8 mouse cellular contexts compared by ENCODE assay signal in the genomic region with DNA sequence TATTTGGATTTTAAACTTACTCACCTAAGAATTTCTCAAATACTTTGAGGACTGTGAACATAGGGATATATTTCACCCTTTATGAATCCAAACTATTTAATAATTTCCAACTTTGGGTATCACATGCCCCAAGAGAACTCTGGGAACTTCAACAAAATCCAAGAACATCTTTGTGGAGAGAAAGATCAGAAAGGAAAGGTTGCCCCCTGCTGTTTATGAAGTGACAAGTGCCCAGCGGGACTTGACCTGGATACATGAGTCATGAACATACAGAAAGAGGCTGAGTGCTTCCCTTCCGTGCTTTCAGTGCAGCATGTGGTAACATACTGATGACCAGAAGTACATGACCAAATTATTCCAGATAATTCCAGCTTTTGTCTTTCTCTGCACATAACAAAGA.
DNase-seq lines count a peak whose midpoint lies in the region; ATAC-seq and TF ChIP-seq lines count a peak whose summit lies in the region.

No protein-coding gene starts in this region.

- H3K9ac ChIP-seq in heart, adult 2 months (ENCODE audit: low read depth, low read length), result no peak overlapping the region
- no peak overlapping the region for H3K9ac ChIP-seq in heart, embryonic 11.5 days (ENCODE audit: low read depth, low read length)
- H3K9ac ChIP-seq in limb, embryonic 11.5 days (ENCODE audit: low read length), result no peak overlapping the region
- H3K9ac ChIP-seq in stomach, embryonic 15.5 days, result no peak overlapping the region

- ATAC-seq in heart, embryonic 11.5 days (replicated peaks; ENCODE audit: insufficient number of reproducible peaks, low FRiP score, low TSS enrichment), result no peak
- no peak for ATAC-seq in limb, embryonic 11.5 days (ENCODE audit: insufficient number of reproducible peaks, low FRiP score, low TSS enrichment, low read depth)
- ATAC-seq in stomach, embryonic 15.5 days (ENCODE audit: insufficient read depth, low FRiP score, low read depth), result peak; percentile 39; the same call in 1 of the 2 replicates

- peaks cover 3% of the 10 kb centered on the region for H3K9me3 ChIP-seq in heart, embryonic 11.5 days (replicated peaks; ENCODE audit: control insufficient read depth, low read length)
- H3K9me3 ChIP-seq in limb, embryonic 11.5 days (ENCODE audit: control insufficient read depth, low read length), result no peaks in the 10 kb centered on the region
- H3K9me3 ChIP-seq in stomach, embryonic 15.5 days, result no peaks in the 10 kb centered on the region

- H3K27me3 ChIP-seq in heart, adult 2 months (ENCODE audit: control insufficient read depth, insufficient read depth, low read length), result no peaks in the 10 kb centered on the region
- H3K27me3 ChIP-seq in heart, embryonic 11.5 days (ENCODE audit: control insufficient read depth, insufficient read depth, low read length), result no peaks in the 10 kb centered on the region
- H3K27me3 ChIP-seq in limb, embryonic 11.5 days (ENCODE audit: control insufficient read depth, insufficient read depth, low read length), result no peaks in the 10 kb centered on the region
- no peaks in the 10 kb centered on the region for H3K27me3 ChIP-seq in stomach, embryonic 15.5 days (replicated peaks)

- H3K4me1 ChIP-seq in heart, adult 2 months (ENCODE audit: control insufficient read depth, insufficient read depth, low read length), result no peaks in the 10 kb centered on the region; the same call in 1 of the 2 replicates
- H3K4me1 ChIP-seq in heart, embryonic 11.5 days (ENCODE audit: control insufficient read depth, insufficient read depth, low read length), result no peaks in the 10 kb centered on the region
- H3K4me1 ChIP-seq in limb, embryonic 11.5 days (ENCODE audit: control insufficient read depth, insufficient read depth, low read length), result no peaks in the 10 kb centered on the region
- H3K4me1 ChIP-seq in stomach, embryonic 15.5 days, result no peaks in the 10 kb centered on the region

- intact Hi-C loops in heart, adult 2 months (cut with DNase I), result loop anchor here (1.0 to 10.0 kb wide), 4 partner anchors 125 to 881 kb away; a partner anchor contains a TSS
- intact Hi-C loops in heart, postnatal 14 days (cut with DNase I), result loop anchor here (2.0 to 10.0 kb wide), 3 partner anchors 123 to 881 kb away; a partner anchor contains a TSS

- H3K4me2 ChIP-seq in heart, embryonic 11.5 days, result no peak overlapping the region
- no peak overlapping the region for H3K4me2 ChIP-seq in limb, embryonic 11.5 days (ENCODE audit: low read depth, severe bottlenecking)
- H3K4me2 ChIP-seq in stomach, embryonic 15.5 days, result no peak overlapping the region

- no peak for TF ChIP-seq EP300 in heart, adult 2 months (IDR thresholded peaks at IDR 0.05; ENCODE audit: insufficient read depth, low read depth, low read length)

- H3K79me2 ChIP-seq in heart, adult 2 months (replicated peaks; ENCODE audit: control insufficient read depth, insufficient read depth, low read length), result no peaks in the 10 kb centered on the region

- 6% methylated on average over 2 of the region's 2 CpGs for WGBS in heart, adult 2 months
- 21% methylated on average over 2 of the region's 2 CpGs for WGBS in heart, embryonic 11.5 days (ENCODE audit: insufficient replicate concordance)
- WGBS in limb, embryonic 11.5 days, result 20% methylated on average over 2 of the region's 2 CpGs
- 9% methylated on average over 2 of the region's 2 CpGs for WGBS in stomach, embryonic 15.5 days

- no peak overlapping the region for H3K27ac ChIP-seq in heart, adult 2 months
- H3K27ac ChIP-seq in heart, embryonic 11.5 days (ENCODE audit: low read depth, low read length), result no peak overlapping the region
- no peak overlapping the region for H3K27ac ChIP-seq in limb, embryonic 11.5 days (replicated peaks; ENCODE audit: low read depth, low read length)
- no peak overlapping the region for H3K27ac ChIP-seq in stomach, embryonic 15.5 days

- H3K4me3 ChIP-seq in heart, adult 2 months, result no peak overlapping the region
- H3K4me3 ChIP-seq in heart, embryonic 11.5 days (ENCODE audit: low read depth, low read length), result no peak overlapping the region
- no peak overlapping the region for H3K4me3 ChIP-seq in limb, embryonic 11.5 days (ENCODE audit: low read depth, low read length)
- no peak overlapping the region for H3K4me3 ChIP-seq in stomach, embryonic 15.5 days (replicated peaks)

- no peaks in the 10 kb centered on the region for H3K36me3 ChIP-seq in heart, adult 2 months (ENCODE audit: control insufficient read depth, insufficient read depth, low read length)
- no peaks in the 10 kb centered on the region for H3K36me3 ChIP-seq in heart, embryonic 11.5 days (ENCODE audit: control insufficient read depth, insufficient read depth, low read length)
- no peaks in the 10 kb centered on the region for H3K36me3 ChIP-seq in limb, embryonic 11.5 days (ENCODE audit: control insufficient read depth, insufficient read depth, low read length)
- no peaks in the 10 kb centered on the region for H3K36me3 ChIP-seq in stomach, embryonic 15.5 days

- TF ChIP-seq CTCF in heart, adult 2 months (IDR thresholded peaks at IDR 0.05), result peak; percentile 84

- no peak for TF ChIP-seq POLR2A in heart, adult 2 months (IDR thresholded peaks at IDR 0.05; ENCODE audit: insufficient read depth, low read depth, low read length)

- peak in 1 of 2 experiments; percentile 21 for DNase-seq in heart, adult 2 months
- peak; percentile 14 for DNase-seq in A20 (ENCODE audit: low read depth, low spot score)
- DNase-seq in adrenal gland, postnatal 36 days, result peak; percentile 37 to 52
- peak; percentile 38 to 64 for DNase-seq in heart, postnatal 14 days
- DNase-seq in limb, embryonic 11.5 days (ENCODE audit: low spot score), result peak; percentile 64
- no peak for DNase-seq in cerebellum, adult 8-10 months
